Mouse (Mus musculus) CH12.LX (cell line): ENCODE measurements around the gene Atp6v1g2. TPM values are rescaled to one million over a fixed set of nuclear protein-coding genes. Genes with fewer than 3 reads are reported as not detected.

Experiments used
- DNase-seq: peaks from one replicate; pipeline ENCODE4 v3.0.0-alpha.2; 2013; ENCODE audit errors: extremely low read depth
- H3K27ac ChIP-seq: 2 replicates; pipeline ENCODE4 v1.5.1; 2012; ENCODE audit warnings: low read depth, mild to moderate bottlenecking, control low read depth, moderate library complexity; ENCODE audit not compliant: insufficient read depth
- H3K27me3 ChIP-seq: replicated peaks from 2 replicates; pipeline ENCODE3; 2012; ENCODE audit warnings: inconsistent platforms
- H3K36me3 ChIP-seq, 2 experiments: replicated peaks in 1 of 2; 2 replicates each; pipeline versions ENCODE3 to v1.6.1; 2012; ENCODE audit warnings: inconsistent platforms in 1 of 2, low read length in 1 of 2, mild to moderate bottlenecking in 1 of 2, mixed read lengths in 1 of 2, moderate library complexity in 1 of 2; ENCODE audit not compliant: control insufficient read depth in 1 of 2, insufficient read depth in 1 of 2
- H3K4me1 ChIP-seq, 2 experiments: 2 replicates each; pipeline ENCODE4 v1.6.1; 2012; ENCODE audit warnings: inconsistent platforms in 1 of 2, moderate library complexity in 1 of 2; ENCODE audit not compliant: insufficient read depth in 2 of 2, control insufficient read depth in 1 of 2
- H3K4me2 ChIP-seq: 2 replicates; pipeline ENCODE4 v1.6.1; 2012; ENCODE audit warnings: low read depth, mild to moderate bottlenecking, control low read depth; ENCODE audit not compliant: poor library complexity, insufficient read depth, severe bottlenecking
- H3K4me3 ChIP-seq, 3 experiments: fragments of 150-350 bp in 1 of 3; sonication (generic) in 1 of 3; replicated peaks in 1 of 3; 2 replicates each; pipeline versions ENCODE3 to v1.5.1; 2011 to 2012; ENCODE audit warnings: low read depth in 2 of 3, low read length in 2 of 3, mild to moderate bottlenecking in 2 of 3, moderate library complexity in 2 of 3, control low read depth in 1 of 3, improper control_type of control experiment in 1 of 3, inconsistent platforms in 1 of 3, mixed read lengths in 1 of 3; ENCODE audit not compliant: poor library complexity in 1 of 3
- H3K79me2 ChIP-seq: replicated peaks from 2 replicates; pipeline ENCODE4 v1.6.1; 2012; ENCODE audit warnings: mild to moderate bottlenecking, moderate library complexity; ENCODE audit not compliant: control insufficient read depth, poor library complexity, insufficient read depth, severe bottlenecking; ENCODE audit errors: extremely low read depth
- H3K9ac ChIP-seq: 2 replicates; pipeline ENCODE4 v1.6.1; 2012; ENCODE audit warnings: low read depth, mild to moderate bottlenecking, control low read depth, moderate library complexity; ENCODE audit not compliant: insufficient read depth
- H3K9me3 ChIP-seq: replicated peaks from 2 replicates; pipeline ENCODE3; 2012; ENCODE audit warnings: low read length, inconsistent platforms, mixed read lengths
- BHLHE40 ChIP-seq: IDR thresholded peaks from 2 replicates; pipeline ENCODE4 v1.6.1; 2011; ENCODE audit warnings: mild to moderate bottlenecking, low read depth, low read length, improper control_type of control experiment
- CHD2 ChIP-seq: IDR thresholded peaks from 2 replicates; pipeline ENCODE4 v1.6.1; 2011; ENCODE audit warnings: low read length, improper control_type of control experiment
- CTCF ChIP-seq, 2 experiments: IDR thresholded peaks in 1 of 2; conservative IDR thresholded peaks in 1 of 2; 2 replicates each; pipeline ENCODE4 v1.5.1; 2011 to 2012; ENCODE audit warnings: low read depth in 2 of 2, low read length in 2 of 2, improper control_type of control experiment in 1 of 2, inconsistent platforms in 1 of 2, mild to moderate bottlenecking in 1 of 2, moderate library complexity in 1 of 2
- E2F4 ChIP-seq: IDR thresholded peaks from 2 replicates; pipeline ENCODE4 v1.6.1; 2011; ENCODE audit warnings: low read depth, low read length, improper control_type of control experiment; ENCODE audit not compliant: insufficient replicate concordance
- ELF1 ChIP-seq: IDR thresholded peaks from 2 replicates; pipeline ENCODE4 v1.6.1; 2014; ENCODE audit warnings: low read depth, mild to moderate bottlenecking, inconsistent platforms, low read length, improper control_type of control experiment
- ETS1 ChIP-seq: conservative IDR thresholded peaks from 2 replicates; pipeline ENCODE4 v1.6.1; 2012; ENCODE audit warnings: low read depth, mild to moderate bottlenecking, inconsistent platforms, low read length, improper control_type of control experiment, moderate library complexity
- HCFC1 ChIP-seq: IDR thresholded peaks from 2 replicates; pipeline ENCODE4 v1.6.1; 2012; ENCODE audit warnings: low read depth, mild to moderate bottlenecking, inconsistent platforms, low read length, improper control_type of control experiment
- IRF4 ChIP-seq: IDR thresholded peaks from 2 replicates; pipeline ENCODE4 v1.6.1; 2014; ENCODE audit warnings: low read depth, mild to moderate bottlenecking, inconsistent platforms, low read length, improper control_type of control experiment
- JUN ChIP-seq: IDR thresholded peaks from 2 replicates; pipeline ENCODE4 v1.6.1; 2011; ENCODE audit warnings: low read depth, mild to moderate bottlenecking, low read length, improper control_type of control experiment, moderate library complexity; ENCODE audit not compliant: insufficient read depth
- MAFK ChIP-seq: IDR thresholded peaks from 2 replicates; pipeline ENCODE4 v1.6.1; 2011; ENCODE audit warnings: low read length, improper control_type of control experiment; ENCODE audit not compliant: insufficient replicate concordance
- MAX ChIP-seq: IDR thresholded peaks from 2 replicates; pipeline ENCODE4 v1.6.1; 2011; ENCODE audit warnings: low read length, improper control_type of control experiment
- MAZ ChIP-seq: IDR thresholded peaks from 2 replicates; pipeline ENCODE4 v1.6.1; 2012; ENCODE audit warnings: low read depth, mild to moderate bottlenecking, inconsistent platforms, low read length, improper control_type of control experiment, moderate library complexity
- MEF2A ChIP-seq: IDR thresholded peaks from 2 replicates; pipeline ENCODE4 v1.6.1; 2014; ENCODE audit warnings: low read depth, mild to moderate bottlenecking, inconsistent platforms, low read length, improper control_type of control experiment, borderline replicate concordance
- NELFE ChIP-seq: IDR thresholded peaks from 2 replicates; pipeline ENCODE4 v1.6.1; 2011; ENCODE audit warnings: low read depth, low read length, improper control_type of control experiment
- NRF1 ChIP-seq: IDR thresholded peaks from 2 replicates; pipeline ENCODE4 v1.6.1; 2014; ENCODE audit warnings: low read depth, mild to moderate bottlenecking, inconsistent platforms, low read length, improper control_type of control experiment, moderate library complexity
- POLR2AphosphoS2 ChIP-seq: IDR thresholded peaks from 2 replicates; pipeline ENCODE4 v1.6.1; 2011; ENCODE audit warnings: low read depth, low read length, improper control_type of control experiment
- RCOR1 ChIP-seq: conservative IDR thresholded peaks from 2 replicates; pipeline ENCODE4 v1.6.1; 2012; ENCODE audit warnings: low read depth, mild to moderate bottlenecking, inconsistent platforms, low read length, improper control_type of control experiment
- SIN3A ChIP-seq: IDR thresholded peaks from 2 replicates; pipeline ENCODE4 v1.6.1; 2012; ENCODE audit warnings: low read length, improper control_type of control experiment, inconsistent platforms
- SMC3 ChIP-seq: IDR thresholded peaks from 2 replicates; pipeline ENCODE4 v1.6.1; 2011; ENCODE audit warnings: low read depth, low read length, improper control_type of control experiment
- TBP ChIP-seq: conservative IDR thresholded peaks from 2 replicates; pipeline ENCODE4 v1.6.1; 2011; ENCODE audit warnings: low read depth, low read length, improper control_type of control experiment
- TCF12 ChIP-seq: IDR thresholded peaks from 2 replicates; pipeline ENCODE4 v1.6.1; 2014; ENCODE audit warnings: low read depth, mild to moderate bottlenecking, inconsistent platforms, low read length, improper control_type of control experiment
- UBTF ChIP-seq: IDR thresholded peaks from 2 replicates; pipeline ENCODE4 v1.6.1; 2012; ENCODE audit warnings: low read depth, mild to moderate bottlenecking, inconsistent platforms, low read length, improper control_type of control experiment, moderate library complexity
- USF1 ChIP-seq: IDR thresholded peaks from 2 replicates; pipeline ENCODE4 v1.6.1; 2014; ENCODE audit warnings: low read depth, mild to moderate bottlenecking, inconsistent platforms, low read length, improper control_type of control experiment
- USF2 ChIP-seq: conservative IDR thresholded peaks from 2 replicates; pipeline ENCODE4 v1.6.1; 2011; ENCODE audit warnings: low read depth, low read length, improper control_type of control experiment
- ZMIZ1 ChIP-seq: IDR thresholded peaks from 2 replicates; pipeline ENCODE4 v1.6.1; 2012; ENCODE audit warnings: low read depth, mild to moderate bottlenecking, inconsistent platforms, low read length, improper control_type of control experiment
- dilution Hi-C: fragments of 300-500 bp; cut with MboI; formaldehyde crosslinking; loops from 2 replicates; pipeline ENCODE4 v1.14.3; 2020; ENCODE audit warnings: low sequenced_read_pairs; ENCODE audit not compliant: extremely low pct_unique_long_range_greater_than_20kb, extremely low pct_ligation_motif_present
- in situ Hi-C: fragments of 300-500 bp; cut with MboI; formaldehyde crosslinking; loops from 3 replicates; pipeline ENCODE4 v1.14.3; 2019; ENCODE audit warnings: low sequenced_read_pairs, low pct_ligation_motif_present, low pct_unique_long_range_greater_than_20kb, mixed read lengths
- polyA plus RNA-seq: library from polyadenylated mRNA; unstranded; fragments of >175 nt; gene quantifications from 2 replicates; pipeline ENCODE4 v1.2.1, GENCODE M21; 2012; ENCODE audit warnings: low read depth; ENCODE audit not compliant: insufficient read length
- total RNA-seq, 2 experiments: library from RNA; depleted of rRNA; stranded (reverse); fragments of 300-350 nt in 1 of 2; fragments of >200 nt in 1 of 2; gene quantifications; 2 replicates each; pipeline ENCODE4 v1.2.3; 2012 to 2014

Atp6v1g2 gene
- total and polyA plus RNA-seq, 3 experiments, result 0.23 to 1.4 (median 0.76) TPM

- Histone ChIP-seq H3K9ac (peak overlapping the region; percentile 83), H3K36me3 (peaks cover 3 to 15% of the 10 kb centered on the region in 2 experiments), H3K27ac (0 out of 2 replicates have a peak overlapping the region, but pooled peaks have one; percentile 67), H3K9me3 (no peaks in the 10 kb centered on the region), H3K4me2 (peak overlapping the region; percentile 95), H3K4me1 (peaks cover 17 to 68% of the 10 kb centered on the region in 2 experiments; a peak in 3 of 4 replicates), H3K79me2 (peaks cover 28% of the 10 kb centered on the region), H3K4me3 (peak overlapping the region in 2 of 3 experiments; percentile 73 to 92), H3K27me3 (no peaks in the 10 kb centered on the region)
- in situ Hi-C loops, result no loop called here
- TF ChIP-seq BHLHE40 (no peak), IRF4 (no peak), POLR2AphosphoS2 (no peak), UBTF (no peak), TCF12 (no peak), SIN3A (no peak), MAFK (no peak), USF2 (no peak), ZMIZ1 (no peak), E2F4 (no peak), USF1 (no peak), JUN (no peak), MEF2A (no peak), NELFE (no peak), RCOR1 (no peak), TBP (no peak), MAZ (no peak), CTCF (conservative IDR thresholded peaks at IDR 0.05 in 1 of 2, IDR thresholded peaks at IDR 0.05 in 1 of 2; ENCODE audit: low read depth in 2 of 2, low read length in 2 of 2) (no peak)
- dilution Hi-C loops, result no loop called here
- DNase-seq, result no peak
Measured at GRCm38 (mm10) chr17:35202442-35202841, 31.0 kb upstream of the Atp6v1g2 start.

GRCm38 (mm10) chr17:35204494-35205379 is 28.7 kb upstream of the Atp6v1g2 start, which contains the start of gene Lta:
TSS of gene Lta (minus strand) at chr17:35205351.
- no peaks in the 10 kb centered on the region for H3K9me3 ChIP-seq
- dilution Hi-C loops (no loop called here), in situ Hi-C loops (no loop called here)
- H3K9ac ChIP-seq, result peak within 1 kb of the TSS; percentile 1; the same call in 1 of the 2 replicates
- H3K27ac ChIP-seq, result peak within 1 kb of the TSS; percentile 16; the same call in 1 of the 2 replicates
- peaks cover 18% of the 10 kb centered on the region for H3K79me2 ChIP-seq
- H3K4me2 ChIP-seq, result peak within 1 kb of the TSS; percentile 23
- H3K27me3 ChIP-seq, result no peaks in the 10 kb centered on the region
- peak within 1 kb of the TSS; percentile 18 to 51 (median 38) for H3K4me3 ChIP-seq
- TF ChIP-seq CHD2 (peak; percentile 34; the same call in 1 of the 2 replicates), ETS1 (peak; percentile 38; the same call in 1 of the 2 replicates), SMC3 (no peak), USF1 (no peak), SIN3A (peak; percentile 29; the same call in 1 of the 2 replicates), ZMIZ1 (peak; percentile 18; the same call in 1 of the 2 replicates), ELF1 (peak; percentile 58; the same call in 1 of the 2 replicates), MEF2A (0 out of 2 replicates have a peak, but pooled peaks have one; percentile 25), HCFC1 (no peak; the same call in 1 of the 2 replicates), POLR2AphosphoS2 (no peak), NRF1 (no peak), MAX (0 out of 2 replicates have a peak, but pooled peaks have one; percentile 17)
- peaks cover 21 to 72% of the 10 kb centered on the region in 2 experiments for H3K4me1 ChIP-seq
- H3K36me3 ChIP-seq, result peaks cover 3 to 7% of the 10 kb centered on the region in 2 experiments
- peak; percentile 69 for DNase-seq
